Mouse (Mus musculus) adrenal gland, adult 18-20 months (tissue): ENCODE data around the gene Nup153. TPM values are rescaled to one million over a fixed set of nuclear protein-coding genes. Genes with fewer than 3 reads are reported as not detected.

ENCODE experiments used
- DNase-seq, 2 experiments: peaks; one replicate each; pipeline ENCODE4 v3.0.0; 2021 to 2022; ENCODE audit warnings: low spot score in 2 of 2
- total RNA-seq, 2 experiments: library from RNA; stranded (reverse); gene quantifications; 1 replicate in 1 of 2; 2 replicates in 1 of 2; pipeline ENCODE4 v1.2.3; 2021

Nup153 gene
- total RNA-seq, 2 experiments from 2014 or later, result 51.0 to 58.3 TPM

DNA sequence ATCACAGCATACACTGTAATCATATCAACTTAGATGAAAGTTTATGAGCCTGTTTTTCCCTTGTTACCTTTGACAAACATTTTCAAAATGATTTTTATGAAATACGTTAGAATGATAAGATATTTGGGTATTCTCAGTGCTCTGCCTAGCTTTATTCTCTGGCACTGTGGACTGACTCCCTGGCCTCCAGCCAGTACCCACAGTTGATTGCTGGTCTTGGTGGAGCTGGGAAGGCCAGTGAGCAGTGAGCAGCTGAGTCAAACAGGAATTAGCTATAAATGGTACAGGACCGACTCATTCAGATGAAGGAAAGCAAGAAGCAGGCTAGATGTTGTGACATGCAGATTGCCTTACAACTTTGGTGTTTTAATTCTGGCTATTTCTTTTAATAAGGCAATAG lies 53.1 kb downstream of the Nup153 start:
- DNase-seq, result peak; percentile 17 to 32

DNA sequence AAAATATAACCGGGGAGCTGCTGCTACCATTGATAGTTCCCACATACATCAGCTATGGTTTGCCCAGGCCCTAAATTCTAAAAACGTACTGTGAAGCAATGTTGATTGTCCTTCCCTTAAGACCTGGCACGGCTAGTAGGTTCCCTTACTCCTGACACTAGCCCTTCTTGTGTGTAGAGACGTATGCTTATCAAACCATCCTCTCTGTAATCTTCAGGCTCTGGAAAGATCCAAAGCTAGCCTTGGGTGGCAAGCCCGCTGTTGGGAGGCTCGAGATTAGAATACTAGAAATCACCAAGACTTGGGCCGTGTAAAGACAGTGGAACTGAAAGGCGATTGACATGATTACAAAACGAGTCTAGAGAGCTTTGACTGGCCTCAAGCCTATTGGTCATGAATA lies 57.2 kb downstream of the Nup153 start:
- DNase-seq, result no peak

- DNase-seq, result peak; percentile 18 to 45
Observed at GRCm38 (mm10) chr13:46669620-46670271, 58.0 kb downstream of the Nup153 start.

DNA sequence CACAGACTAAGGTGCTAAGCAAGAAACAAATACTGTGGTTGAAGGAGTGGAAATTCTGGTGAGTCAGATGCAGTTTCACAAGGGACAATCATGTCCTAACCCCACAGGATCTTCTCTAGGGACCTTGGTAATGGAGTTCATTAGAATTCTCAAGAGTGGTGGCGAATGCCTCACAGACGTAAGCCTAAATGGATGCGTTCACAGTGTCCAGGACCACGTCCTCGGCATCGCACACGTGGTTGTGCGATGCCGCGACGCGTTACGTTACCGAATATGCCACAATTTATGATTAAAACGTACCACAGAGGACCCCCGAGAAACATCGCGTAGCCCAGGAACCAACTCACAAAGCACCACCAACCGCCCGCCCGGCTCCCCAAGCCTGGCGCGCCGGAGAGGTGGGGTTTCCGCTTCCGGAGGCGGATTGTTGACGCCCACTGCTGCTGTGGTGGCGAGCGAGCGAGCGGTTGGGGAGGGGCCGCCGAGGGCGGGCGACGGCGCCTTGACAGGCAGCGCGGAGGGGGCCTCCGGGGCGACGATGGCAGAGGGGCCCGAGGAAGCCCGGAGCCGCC lies 58.6 kb downstream of the Nup153 start, which contains the start of gene Fam8a1:
TSS of gene Fam8a1 (plus strand) at position 475 of the 572 bp plus-strand sequence.
- peak; percentile 93 to 95 for DNase-seq

DNA sequence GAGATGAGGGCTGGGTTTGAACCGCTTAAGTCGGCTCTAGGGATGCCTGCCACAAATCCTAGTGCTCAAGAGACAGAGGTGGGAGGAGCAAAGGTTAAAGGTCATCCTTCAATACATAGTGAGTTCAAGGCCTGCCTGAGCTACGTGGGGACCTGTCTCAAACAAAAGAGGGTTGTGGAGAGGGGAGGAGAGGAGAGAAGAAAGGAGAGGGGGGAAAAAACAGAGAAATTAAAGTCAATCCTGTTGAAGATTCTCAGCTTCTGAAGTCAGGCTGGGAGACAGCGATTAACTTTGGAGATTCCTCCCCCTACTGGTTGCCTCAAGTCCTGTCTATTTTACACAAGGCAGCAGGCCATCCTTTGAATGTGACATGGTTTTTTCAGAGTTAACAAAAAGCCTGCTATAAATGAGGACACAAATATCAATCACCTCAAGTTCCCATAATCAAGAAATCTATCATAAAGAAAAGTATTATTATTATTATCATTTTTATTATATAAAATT lies 64.2 kb downstream of the Nup153 start:
- DNase-seq, result no peak

DNA sequence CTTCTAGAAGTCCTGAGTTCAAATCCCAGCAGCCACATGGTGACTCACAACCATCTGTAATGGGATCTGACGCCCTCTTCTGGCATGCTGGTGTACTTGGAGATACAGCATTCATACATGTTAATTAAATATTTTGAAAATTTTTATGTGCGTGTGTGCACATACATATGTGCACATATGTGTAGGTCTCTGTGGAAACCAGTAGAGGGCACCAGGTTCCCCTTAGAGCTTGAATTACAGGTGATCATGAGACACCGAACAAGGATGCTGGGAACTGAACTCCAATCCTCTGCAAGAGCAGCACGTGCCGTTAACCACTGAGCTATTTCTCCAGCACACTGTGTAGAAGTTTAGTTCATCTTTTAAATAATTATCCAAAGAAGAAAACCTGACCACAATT lies 68.5 kb downstream of the Nup153 start:
- no peak for DNase-seq

- DNase-seq, result no peak
Observed at GRCm38 (mm10) chr13:46654566-46654965, 73.2 kb downstream of the Nup153 start.

GRCm38 (mm10) chr13:46653671-46654070 lies 74.1 kb downstream of the Nup153 start:
- DNase-seq, result no peak

GRCm38 (mm10) chr13:46652671-46653070 lies 75.1 kb downstream of the Nup153 start:
- no peak for DNase-seq

GRCm38 (mm10) chr13:46651853-46652252 lies 75.9 kb downstream of the Nup153 start:
- DNase-seq, result no peak

GRCm38 (mm10) chr13:46645476-46645875 lies 82.3 kb downstream of the Nup153 start:
- DNase-seq, result no peak

GRCm38 (mm10) chr13:46644175-46644574 lies 83.6 kb downstream of the Nup153 start:
- no peak for DNase-seq

- no peak for DNase-seq
Observed at GRCm38 (mm10) chr13:46642318-46642717, 85.4 kb downstream of the Nup153 start.

GRCm38 (mm10) chr13:46640608-46641468 lies 86.9 kb downstream of the Nup153 start:
- DNase-seq, result no peak

DNA sequence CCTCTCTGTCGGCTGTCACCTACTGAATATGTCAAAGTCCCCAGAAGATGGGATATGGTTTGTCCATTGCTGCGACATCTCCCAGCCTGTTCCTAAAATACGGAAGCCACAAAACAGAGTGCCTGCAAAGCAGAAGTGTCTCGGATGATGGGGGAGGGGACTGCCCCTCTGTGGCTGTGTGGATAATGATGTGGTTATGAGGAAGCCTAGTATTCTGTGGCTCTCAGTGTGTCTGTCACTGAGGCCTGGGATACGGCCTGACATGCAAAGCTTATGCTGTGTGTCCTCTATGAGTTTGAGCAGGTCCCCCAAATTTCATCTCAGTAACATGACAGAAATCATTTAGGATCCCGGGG lies 93.6 kb downstream of the Nup153 start:
- no peak for DNase-seq

DNA sequence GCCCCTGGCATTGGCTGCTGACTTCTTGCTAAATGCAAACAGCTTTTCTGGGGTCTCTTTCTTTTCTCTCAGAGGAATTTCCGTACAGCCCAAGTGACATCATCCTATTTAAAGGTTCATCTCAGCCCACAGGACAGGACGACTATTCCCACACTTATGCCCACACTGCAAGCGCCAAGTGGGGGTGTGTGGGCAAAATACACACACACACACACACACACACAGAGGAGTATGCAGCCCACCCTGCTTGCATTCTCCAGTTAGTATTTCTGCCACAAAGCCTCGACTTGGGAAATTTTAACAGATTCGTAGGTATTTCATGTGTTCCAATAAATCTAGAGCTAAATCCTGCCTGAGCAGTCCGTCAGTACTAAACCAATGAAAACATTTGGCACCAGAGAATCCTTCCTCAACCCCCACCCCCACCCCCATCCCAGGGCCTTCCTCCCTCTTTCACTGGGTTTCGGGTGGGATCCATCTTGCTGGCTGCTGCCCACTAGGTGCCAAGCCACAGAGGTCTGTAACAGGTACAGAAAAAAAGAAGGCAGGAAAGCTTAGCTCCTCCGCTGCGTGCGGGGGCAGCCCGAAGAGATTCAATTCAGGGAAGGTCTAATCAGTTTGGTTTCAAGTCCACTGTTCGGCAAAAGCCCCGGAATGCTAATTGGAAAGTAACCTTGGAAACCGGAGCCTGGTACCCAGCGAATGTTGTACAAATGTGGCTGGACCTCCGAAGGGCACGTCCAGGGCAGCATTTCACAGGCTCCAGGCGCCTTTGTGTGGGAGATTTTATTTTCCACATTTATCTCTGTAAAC lies 94.2 kb downstream of the Nup153 start:
- DNase-seq, result no peak

DNA sequence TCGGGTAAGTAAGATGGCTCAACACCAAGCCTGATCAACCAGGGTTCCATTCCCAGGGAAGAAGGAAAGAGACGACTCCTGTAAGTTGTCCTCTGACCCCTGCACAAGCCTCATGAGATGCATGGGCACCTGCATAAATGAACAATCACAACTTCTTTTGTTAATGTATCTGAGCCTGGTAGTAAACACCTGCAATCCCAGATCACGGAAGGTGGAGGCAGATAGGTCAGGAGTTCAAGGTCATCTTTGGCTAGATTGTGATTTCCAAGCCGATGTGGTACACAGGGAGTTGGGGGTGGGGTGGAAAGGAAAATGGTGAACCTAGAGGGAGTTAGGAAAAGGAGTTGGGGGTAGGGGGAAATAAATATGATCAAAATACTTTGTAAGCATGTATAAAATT lies 94.9 kb downstream of the Nup153 start:
- no peak for DNase-seq
